Mouse (Mus musculus) adrenal gland, adult (tissue): ENCODE measurements around the gene Snx29.
"Not testable (repeated sequence)": the region's sequence is repeated elsewhere in the genome, so short reads cannot be mapped to it uniquely, and the experiment has no call there.

Source experiments
- DNase-seq, 2 experiments: peaks; one replicate each; pipeline ENCODE4 v3.0.0; 2022 to 2023; ENCODE audit warnings: low spot score in 1 of 2; ENCODE audit not compliant: inconsistent age in 2 of 2

Snx29 gene

DNA sequence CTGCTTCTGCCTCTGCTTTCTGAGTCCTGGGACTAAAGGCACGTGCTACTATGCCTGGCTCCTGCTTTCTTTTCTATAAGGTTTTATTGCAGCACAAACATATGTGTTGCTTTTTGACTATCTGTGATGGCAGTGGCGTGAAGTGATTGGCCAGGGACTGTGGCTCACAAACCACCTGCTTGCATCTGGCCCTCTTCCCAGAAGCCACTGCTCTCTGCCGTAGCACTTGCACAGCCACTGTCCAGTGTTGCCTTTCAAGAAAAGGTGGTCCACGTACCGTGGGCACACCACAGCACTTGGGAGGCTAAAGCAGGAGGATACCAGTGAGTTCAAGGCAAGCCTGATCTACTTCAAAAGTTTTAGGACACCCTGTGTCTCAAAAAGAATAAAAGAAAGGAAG is 154.9 kb downstream of the Snx29 start:
- no peak for DNase-seq

DNA sequence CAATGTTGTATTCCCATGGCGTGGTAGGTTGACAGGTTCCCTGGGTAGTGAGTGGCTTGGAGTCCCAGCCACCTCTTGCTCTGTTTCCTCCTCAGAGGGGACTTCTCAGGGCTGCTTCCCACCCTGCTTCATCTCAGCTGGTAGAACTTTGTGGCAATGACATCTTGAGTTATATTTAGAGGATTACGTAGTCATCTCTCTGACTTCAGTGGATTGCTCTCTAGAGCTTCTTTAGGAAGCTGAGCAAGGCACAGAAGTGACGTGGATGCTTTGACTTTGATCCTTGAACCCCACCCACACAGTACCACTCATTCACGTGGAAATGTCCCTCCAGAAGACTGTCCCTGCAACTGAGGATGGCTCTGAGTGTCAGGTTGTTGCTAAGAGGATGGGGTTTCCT is 156.9 kb downstream of the Snx29 start:
- no peak for DNase-seq

DNA sequence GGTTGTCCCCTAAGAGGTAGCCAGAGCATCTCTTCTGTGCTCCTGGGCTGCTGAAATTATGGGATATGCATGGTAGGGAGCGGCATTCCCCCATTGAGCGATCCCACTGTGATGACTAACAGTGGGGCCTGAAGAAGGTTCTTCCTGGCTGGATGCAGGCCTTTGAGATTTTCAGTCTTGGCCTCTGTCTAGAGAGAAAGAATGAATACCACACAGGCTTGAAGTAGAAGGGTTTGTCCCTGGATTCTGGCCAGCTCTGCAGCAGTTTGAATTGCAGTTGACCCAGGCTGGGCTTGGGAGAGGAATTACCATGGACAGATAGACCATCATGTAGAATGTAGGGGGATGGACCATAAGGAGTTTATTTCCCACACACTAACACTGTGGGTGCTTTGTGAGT is 159.5 kb downstream of the Snx29 start:
- DNase-seq = no peak

DNA sequence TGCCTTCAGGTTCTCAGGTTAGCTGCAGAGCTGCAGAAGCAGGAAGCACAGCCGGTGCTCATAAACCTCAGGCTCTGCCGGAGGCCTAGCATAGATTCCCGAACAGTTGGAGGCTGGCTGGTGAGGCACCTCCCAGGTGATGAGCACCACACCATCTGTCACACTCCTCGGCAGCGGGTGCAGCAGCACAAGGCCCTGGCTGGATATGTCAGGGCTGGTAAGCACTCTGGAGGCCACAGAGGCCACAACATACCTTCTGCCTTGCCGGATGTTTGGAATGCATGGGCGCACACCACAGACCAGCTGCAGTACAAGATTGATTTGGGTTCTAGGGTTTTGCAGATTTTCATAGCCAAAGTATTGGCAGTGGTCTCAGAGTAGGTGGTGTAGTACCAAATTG is 172.2 kb downstream of the Snx29 start:
- no peak for DNase-seq

DNA sequence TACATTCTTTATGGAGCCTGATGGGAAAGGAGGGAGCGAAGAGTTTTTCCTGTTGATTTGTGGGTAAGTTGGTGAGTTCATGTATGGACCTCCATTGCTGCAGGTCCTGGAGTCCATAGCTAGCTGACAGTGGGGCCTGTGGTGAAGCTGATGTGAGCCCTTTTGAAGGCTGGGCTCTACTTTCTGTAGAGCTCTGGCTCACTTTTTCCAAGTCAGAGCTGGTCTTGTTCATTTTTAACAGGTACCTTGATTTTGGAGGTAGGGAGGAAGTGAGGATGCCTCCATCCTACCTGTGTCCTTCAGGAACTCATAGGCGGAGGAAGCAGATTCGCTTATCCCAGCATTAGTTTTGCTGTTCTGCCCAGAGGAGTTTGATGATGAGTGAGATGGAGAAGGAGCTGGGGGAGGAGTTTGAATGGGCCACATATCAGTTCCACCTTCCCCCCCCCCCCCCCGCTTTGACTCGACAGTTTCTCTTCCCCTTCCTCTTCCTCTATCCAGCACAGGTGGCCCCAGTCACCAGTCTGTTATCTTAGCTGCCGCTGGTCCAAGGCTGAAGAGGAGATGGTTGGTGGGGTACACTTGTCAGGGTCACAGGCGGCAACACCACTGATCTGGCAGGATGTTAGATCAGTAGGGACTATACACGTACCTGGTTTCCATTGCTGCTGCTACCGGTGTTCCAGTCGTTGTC is 173.4 kb downstream of the Snx29 start:
- no peak for DNase-seq

DNA sequence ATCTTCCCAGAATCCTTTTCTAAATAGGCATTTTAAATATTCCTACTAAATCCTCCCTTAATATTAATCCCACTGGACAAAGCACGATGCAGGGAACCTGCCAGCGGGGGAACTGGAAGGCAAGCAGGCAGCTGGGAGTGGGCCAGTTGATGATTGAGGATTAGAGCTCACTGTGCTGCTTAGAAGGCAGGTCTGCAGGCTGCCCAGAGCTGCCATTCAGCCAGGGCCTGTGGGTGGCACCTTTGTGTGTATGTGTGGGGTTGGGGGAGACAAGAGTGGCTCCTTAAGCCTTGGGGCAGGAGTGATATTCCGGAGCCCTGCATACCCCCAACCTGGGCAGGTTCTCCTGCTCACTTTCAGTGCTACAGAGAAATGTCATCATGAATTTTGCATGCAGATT is 174.0 kb downstream of the Snx29 start:
- DNase-seq = no peak

DNA sequence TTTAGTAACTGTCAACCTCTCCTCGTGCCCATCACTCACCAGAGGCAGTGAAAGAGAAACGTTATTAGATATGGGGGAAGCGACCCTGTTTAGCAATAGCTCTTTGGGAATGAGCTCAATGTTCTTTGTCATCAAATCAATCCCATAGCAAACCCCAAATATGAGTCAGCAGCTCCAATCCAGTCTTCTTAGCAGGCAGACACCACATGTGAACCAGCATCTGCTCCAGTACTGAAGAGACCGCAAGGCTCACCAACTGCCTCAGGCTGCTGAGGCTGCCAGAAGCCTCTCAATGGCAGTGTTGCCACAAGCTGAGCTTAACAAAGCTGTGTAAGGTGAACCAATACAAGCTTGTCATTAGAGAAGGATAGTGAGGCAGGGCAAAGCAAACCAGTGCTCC is 177.4 kb downstream of the Snx29 start:
- DNase-seq = no peak

DNA sequence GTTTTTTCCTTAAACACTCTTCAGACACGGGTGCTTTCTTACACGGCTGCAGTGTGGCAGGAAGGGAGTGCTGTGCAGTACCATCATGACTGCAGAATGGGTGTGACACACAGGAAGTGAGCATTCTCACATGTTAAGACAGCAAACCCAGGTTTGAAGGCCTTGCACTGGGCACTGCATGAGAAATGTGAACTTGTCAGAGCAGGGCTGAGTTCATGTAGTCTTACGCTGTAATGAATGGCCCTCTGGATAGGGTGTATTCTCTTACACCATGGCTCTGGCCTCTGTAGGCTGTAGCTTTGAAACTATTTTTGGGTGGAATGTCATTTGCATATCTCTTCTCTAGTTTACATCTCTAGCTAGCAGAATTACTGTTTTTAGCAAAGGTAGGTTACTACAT is 178.4 kb downstream of the Snx29 start:
- no peak for DNase-seq

DNA sequence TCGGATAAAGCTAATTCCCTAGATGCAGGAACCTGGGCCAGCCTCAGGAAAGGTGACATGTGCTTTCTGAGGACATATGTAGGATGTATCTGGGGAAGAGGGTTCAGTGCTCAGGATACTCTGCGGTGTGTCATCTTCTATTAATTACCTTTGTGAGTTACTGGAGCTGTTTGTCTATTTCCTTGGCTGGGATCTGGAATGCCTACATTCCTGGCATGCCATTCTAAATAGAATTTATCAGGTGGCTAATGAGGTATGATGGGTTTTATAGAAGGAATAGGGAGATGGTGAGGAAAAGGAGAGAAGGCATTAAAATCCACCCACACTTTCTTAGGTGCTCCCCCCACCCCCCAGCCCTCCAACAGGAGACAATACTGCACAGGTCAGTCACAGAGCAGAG is 178.9 kb downstream of the Snx29 start:
- no peak for DNase-seq

DNA sequence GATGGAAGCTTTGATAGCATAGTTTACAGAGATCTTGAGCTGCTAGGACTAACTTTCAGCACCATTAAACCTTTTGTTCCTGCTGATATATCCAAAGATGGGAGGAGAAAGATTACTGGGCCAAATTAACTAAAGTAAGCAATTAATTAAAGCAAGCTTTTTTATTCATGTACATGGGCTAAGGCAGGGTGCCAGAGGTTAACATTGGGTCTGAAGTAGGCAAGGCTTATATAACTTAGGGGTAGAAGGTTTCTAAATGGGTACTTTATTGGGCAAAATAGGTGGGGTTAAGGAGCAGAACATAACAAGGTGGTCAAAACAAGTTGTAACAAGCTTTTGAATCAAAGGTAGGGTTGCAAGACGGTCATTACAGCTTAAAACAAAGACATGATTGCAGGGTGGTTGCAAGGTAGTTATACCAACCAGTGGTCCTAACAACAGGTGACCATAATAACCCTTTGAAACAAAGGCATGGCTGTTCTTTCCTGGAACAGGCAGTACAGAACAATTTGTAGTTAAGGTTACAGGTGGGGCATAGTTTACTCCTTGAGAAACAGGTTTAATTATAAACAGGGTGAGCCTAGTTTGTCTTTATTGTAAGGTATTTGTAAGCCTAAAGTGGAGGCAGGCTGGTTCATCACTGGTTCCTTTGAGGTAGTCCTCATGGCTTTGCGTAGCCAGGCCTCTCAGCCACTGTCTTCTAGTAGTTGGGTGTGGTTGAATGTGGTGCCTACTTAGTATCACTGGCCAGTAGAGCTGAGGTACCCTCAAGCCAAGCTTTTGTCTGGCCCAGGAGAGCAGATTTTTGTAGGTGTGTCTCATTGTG is 182.2 kb downstream of the Snx29 start:
- DNase-seq = no peak

DNA sequence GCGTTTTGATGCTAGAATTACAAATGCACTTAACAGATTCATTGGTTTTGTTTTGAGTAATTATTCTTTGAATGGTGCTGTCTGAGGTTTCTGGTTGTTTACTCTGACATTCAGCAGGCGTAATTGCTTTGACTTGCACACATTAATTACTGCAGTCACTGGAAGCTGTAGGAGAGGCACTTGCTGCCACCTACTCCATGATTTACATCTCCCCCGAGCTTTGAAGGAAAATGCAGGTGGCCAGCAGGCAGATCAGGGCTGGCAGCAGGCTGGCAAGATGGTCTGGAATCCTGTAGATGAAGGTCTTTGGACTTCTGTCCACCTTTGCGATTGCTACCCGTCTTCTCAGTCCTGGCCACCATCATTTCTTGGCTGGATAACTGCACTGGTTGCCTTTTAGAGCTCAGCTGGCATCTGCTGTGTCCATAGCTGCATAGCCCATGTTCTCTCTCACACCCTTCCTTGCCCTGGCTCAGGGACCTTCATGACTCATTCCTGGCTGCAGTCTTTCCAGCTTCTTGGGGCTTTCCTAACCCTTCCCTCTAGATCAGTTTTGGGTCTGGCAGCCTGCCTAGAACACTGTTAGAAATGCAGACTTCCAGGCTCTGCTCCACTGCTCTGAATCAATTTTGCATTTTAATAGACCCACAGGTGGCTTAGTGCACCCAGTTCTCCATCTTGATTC is 182.9 kb downstream of the Snx29 start:
- peak; percentile 87 to 93 for DNase-seq

DNA sequence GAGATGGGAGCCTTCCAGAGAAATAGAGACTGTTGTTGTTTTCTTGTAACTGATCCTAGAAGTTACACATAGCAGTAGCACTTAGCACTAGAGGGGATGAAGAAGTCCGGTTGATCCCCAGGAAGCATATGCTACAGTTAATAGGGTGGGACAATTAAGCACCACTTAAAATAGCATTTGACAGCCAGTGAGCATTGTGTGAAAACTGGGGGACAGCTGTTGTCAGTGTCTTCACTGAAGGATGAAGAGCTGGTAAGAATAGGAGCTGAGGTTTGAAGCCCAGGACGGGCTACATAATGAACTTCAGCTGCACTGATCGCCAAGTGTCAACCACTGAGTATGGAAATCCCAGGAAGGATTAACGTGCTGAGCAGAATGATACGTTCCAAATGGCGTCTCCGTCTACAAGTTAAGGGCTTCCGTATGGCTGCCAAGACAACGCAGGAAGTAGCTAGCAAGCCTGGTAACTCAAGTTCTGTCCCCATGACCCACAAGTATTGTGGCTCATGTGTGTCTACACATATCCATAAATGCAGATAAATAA is 184.6 kb downstream of the Snx29 start:
- no peak for DNase-seq

DNA sequence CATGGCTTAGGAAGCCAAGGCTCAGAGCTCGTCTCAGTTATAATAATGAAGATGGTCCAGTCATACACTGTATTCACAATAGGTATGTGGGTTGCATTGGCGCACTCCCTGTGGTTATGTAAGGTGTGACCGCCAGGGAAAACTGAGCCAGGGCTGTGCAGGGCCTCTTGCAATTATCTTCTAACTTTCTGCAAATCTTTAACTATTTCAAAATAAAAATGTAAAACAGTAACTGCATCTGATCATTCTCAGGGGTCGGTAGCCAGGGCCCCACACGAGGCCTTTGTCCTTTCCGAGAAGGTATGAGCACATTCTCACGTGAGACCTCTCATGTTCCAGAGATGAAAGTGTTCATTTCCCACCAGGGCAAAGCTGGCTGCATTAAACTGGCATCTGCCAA is 185.6 kb downstream of the Snx29 start:
- DNase-seq = no peak

DNA sequence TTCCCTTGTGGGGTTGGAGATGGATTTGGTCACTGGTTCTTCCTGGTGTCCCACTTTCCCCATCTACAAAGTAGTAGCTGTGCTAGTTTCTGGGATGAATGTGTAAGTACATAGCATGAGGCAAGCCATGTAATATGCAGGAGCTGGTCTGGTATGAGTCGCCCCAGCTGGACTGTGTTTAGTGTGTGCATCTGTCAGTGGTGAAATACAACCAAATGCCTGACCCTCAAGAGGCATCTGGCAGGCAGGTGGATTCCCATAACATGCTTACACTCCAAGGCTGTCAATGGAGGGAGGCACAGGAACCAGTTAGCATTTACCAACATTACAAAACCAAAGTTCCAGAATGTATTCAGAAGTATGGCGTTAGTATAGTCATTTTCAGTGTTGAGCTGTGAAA is 187.7 kb downstream of the Snx29 start:
- DNase-seq = no peak

DNA sequence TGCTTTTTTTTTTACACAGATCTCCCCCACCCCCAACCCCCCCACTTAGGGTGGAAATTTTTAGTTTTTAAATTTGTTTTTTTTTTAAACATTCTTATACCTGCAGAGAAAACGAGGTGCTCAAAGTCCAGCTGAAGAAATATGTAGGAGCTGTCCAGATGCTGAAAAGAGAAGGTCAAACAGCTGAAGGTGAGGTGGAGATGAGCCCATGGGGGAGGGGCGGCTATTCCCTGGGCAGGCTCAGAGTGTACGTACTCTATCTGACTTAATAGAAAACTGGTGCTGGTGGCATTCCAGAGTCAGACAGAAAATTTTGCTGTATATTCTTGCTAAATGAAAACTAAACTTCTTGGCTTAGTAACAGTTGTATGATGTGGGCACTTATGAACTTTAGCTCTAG is 188.1 kb downstream of the Snx29 start:
- DNase-seq = no peak

DNA sequence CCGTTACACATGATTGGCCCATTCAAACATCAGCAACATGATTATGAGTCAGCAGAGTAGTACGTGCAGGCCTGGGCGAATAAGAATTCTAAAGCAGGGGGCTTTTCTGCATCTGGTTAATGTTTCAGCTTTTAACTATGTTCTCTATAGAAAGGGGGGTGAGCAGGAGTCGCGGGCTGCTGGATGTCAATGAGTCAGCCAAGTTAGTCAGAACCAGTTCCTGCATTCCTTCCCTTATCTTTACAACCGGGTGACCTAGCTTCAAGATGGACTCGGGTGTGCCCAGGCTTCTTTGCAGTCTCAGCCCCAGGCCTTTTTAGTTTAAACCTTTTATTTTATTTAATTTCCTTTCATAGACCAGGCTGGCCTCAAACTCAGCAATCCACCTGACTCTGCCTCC is 189.0 kb downstream of the Snx29 start:
- not testable (repeated sequence) for DNase-seq

DNA sequence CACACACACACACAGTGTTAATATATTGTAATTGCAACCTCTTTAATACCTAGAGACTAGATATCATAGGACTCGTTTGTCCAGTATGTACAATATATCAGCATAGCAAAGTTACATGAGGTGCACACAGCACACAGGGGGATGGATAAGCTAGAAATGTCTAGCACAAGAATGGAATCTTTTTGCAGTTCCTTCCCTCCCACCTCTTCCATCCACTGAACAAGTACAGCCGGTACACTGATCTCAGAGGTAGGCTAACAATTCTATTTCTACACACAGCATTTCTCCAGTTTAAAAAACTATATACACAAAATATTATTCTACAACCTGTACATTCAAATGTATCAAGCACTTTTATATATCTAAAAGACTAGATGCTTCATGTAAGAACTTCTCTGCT is 194.0 kb downstream of the Snx29 start:
- no peak for DNase-seq

DNA sequence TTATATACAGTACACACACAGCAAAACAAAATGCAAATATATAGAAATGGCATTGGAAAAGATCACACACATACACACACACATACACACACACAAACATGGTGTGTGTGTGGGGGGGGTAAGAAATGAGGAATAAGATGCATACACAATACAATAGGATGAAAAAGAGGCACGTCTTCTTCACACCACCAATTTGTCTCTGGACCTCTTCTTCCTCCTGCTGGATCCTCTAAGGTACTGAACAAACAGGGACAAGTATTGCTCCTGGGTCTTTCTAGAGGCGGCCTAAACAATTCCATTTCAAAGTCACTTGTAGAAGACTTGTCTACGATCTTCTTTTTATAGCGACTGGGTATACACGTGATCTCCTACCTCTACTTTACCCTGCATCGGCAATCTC is 194.7 kb downstream of the Snx29 start:
- DNase-seq = no peak

DNA sequence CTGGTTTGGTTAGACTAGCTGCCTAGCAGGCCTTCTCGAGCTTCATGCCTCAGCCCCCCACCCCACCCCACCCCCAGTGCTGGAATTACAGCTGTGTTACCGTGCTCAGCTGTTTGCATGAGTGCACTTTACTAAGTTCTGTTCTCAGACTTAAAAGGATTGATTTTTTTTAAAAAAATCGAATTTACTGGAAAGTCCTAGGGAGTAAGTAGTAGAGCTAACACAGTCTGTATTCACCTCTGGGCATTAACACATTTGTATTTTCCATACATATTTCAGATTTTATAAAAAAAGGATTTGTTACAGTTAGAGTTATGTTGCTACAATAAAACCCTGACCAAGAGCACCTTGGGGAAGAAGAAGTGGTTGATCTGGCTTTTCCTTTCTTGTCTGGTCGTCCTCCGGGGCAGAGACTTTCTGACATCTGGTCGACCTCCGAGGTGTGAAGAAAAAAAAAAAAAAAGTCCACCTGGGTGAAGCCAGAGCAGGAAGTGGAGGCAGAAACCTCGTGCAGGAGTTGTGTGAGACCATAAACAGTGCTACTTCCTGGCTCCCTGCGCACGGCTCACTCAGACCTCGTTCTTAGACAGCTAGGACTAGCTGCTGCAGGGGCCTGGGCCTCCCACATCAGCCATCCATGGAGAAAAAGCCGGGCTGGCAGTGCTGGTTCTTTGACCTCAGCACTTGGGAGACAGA is 196.2 kb downstream of the Snx29 start:
- DNase-seq = no peak

DNA sequence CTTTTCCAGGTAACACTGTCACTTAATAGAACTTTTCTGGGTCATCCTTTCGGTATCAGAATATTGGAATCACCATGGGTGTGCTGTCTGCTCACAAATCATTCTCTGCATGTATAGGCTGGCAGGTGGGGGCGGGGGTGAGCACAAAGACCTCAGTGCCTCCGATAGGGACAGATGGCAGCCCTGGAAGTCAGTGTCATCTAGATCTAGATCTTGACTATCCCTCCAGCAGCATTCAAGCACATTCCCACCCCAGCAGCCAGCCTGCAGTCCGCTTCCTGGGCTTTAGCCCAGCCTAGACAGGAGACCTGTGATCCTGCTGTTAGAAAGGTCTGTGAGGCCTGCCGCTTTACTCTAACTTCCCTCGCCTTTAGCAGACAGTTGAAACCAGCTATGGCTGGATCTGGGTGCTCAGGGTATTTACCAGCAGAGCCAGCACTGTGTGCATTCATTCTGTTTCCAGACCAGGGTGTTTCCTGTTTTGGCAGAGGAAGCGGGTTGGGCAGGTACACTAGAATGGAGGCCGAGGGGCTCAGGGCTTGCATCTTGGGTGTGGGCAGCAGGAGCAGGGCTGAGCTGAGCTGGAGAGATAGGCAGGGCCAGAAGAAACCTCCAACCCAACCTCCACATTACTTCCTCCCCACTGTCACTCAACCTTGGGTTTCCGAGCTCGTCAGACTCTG is 203.5 kb downstream of the Snx29 start:
- DNase-seq = no peak

DNA sequence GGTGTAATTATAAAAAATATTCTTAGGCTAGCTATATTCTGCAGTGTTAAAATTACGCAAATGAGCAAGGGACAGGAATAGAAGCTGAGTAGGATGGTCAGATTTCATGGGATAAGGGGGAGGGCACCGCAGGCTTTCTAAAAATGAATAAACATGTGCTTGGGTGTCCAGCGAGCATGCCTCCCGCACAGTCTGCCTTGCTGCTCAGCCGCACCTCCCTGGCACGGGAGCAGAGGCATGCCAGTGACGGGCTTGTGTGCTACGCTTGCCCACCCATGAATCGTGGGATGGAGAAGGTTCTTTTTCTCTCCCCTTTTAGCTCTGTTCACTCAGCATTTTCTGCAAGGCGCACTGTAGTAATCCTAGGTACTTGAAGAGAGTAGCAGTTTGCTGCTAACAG is 204.3 kb downstream of the Snx29 start:
- DNase-seq = no peak
